Mouse (Mus musculus): ENCODE data around the gene Gng13.
A peak's percentile ranks its signal among the peaks of the same experiment; 100 is the strongest.
"Not testable (repeated sequence)": the region's sequence is repeated elsewhere in the genome, so short reads cannot be mapped to it uniquely, and the experiment has no call there.

Gene Gng13

GRCm38 (mm10) chr17:25735246-25735645 is 18.3 kb downstream of the Gng13 start:
- no peak for DNase-seq

DNA sequence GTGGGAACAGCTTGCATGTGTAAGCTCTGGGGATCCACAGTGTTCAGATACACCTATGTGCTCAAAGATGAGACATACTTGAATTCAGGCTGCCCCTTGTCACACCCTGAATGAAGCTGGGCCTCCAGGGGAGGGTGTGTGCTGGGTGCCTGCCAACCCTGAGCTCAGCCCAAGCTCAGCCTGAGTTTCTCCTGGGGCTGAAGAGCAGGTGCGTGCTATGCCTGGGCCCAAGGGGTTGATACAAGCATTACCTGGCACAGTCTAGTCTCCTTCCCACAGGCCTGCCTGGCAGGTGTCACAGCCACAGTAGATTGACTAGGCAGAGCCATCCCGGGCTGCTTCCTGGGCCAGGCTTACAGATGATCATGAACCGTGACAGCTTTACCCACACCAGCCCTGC is 18.8 kb downstream of the Gng13 start, which contains the start of gene Mslnl:
Mslnl (plus strand) TSS at position 298 of the 400 bp plus-strand sequence.
- DNase-seq: no peak

DNA sequence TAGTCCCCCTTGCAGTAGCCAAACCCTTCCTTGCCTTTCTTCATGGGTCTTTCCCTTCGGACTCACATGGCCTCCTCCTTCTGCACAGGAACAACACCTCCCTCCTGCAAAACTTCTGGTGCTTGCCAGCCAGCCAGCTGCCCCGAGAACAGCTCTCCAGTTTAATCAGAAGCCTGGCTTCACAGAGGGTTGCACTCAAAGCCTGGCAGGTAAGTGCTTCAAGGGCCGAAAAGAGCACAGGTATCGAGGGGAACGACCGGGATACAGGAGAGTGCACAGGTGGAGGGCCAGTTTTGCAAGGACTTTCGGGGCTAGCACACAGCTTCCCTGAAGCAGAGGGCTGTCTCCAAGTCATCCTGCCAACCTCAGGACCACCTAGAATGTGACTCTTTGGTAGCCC is 21.9 kb downstream of the Gng13 start:
- no peak for DNase-seq

DNA sequence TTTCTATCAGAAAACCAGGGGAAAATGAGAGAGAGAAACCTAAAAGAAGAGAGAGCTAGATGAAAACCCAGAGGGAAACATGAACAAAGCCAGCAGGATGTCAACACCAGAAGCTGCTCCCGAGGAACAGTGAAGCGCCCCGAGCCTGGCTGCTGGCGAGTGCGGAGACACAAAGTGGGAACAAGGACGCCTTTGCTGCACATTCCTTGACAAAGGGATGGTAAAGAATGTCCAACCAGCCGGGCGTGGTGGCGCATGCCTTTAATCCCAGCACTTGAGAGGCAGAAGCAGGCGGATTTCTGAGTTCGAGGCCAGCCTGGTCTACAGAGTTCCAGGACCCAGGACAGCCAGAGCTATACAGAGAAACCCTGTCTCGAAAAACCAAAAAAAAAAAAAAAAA is 24.5 kb downstream of the Gng13 start:
- DNase-seq: not testable (repeated sequence)

DNA sequence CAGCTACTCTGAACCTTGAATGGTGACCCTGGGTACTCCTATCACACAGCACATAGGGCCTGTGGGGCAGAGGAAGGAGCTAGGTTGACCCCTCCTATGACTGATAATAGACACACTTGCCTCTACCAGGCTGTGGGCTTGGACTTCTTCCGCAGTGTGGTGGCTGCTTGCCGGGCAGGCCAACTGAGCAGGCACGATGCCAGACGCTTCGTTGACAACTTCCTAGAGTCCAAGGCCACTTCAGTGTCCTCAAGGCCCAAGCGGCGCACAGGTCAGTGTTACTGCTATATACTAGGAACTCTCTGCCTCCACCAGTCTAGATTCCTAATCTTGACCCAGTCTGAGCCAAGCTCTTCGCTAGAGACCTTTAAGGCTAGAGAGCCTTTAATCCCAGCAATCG is 26.9 kb downstream of the Gng13 start:
- DNase-seq: peak in 1 of 2 experiments; percentile 32

DNA sequence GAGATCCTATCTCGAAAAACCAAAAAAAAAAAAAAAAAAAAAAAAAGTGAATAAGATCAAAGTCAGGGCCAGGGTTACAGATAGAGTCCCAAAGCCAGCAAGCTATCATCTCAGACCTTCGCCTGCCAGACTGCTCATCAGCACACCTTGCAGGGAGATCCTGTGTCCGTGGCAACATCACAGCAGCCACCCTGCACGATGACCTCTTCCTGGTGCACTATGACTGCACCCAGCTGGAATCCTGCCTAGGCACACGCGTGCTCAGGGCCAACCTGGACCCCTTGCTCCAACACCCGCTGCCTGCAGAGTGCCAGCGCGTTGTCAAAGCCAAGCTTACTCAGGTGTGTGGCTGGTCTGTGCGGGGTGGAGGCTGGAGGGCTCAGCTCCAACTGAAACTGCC is 27.3 kb downstream of the Gng13 start:
- no peak for DNase-seq

DNA sequence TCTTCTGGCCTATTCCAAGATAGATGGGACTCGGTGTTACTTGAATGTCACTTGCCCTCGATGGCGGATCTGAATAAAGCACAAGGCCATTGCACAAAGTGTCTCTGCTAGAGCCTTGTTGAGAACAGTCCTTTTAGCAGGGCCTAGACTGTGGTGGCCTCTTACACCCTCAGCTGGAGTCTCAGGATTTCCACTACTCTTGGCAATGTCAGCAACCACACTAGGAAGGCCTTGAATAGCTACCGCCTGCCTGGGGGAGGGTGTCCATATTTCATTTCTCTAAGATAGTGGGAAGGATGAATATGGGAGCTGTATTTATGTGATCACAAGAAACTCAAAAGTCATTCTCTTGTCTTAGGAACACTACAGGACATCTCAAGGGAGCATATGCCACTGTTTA is 31.3 kb downstream of the Gng13 start:
- DNase-seq: no peak

DNA sequence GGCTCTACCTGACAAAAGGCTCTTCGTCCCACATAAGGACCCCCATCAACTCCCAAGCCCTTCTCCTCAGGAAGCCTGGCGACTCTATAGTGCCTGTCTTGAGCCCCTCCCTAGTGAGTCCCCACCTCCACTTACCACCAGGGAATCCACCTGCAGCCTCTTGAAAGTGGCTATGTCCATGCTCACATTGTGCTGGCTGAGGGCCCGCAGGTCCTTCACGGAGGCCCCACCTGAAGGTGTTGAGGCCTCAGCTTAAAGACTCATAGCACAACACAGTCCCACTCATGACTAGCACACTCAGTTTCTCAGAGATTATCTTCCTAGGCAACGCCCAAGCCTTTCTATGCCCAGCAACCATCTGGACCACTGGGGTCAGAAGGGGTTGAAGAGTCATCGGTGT is 32.3 kb downstream of the Gng13 start:
- DNase-seq: no peak

DNA sequence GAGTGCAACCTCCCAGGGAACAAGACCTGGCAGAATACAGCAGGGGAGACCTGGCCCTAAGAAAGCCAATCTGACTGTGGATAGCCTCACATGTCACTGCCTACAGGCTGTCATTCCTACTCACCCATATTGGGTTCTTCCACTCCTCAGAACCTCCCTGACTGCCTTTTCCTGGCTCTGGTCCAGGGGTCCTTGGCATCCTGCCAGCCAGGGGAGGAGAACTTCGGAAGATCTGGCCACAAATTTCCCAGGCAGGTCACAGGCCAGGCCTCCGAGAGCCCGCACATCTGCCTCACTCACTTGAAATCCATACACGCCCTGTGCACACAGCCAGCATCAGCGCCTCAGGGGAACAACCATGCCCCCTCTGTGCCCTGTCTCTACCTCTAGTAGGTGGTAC is 34.5 kb downstream of the Gng13 start:
- DNase-seq: peak; percentile 50 to 79

DNA sequence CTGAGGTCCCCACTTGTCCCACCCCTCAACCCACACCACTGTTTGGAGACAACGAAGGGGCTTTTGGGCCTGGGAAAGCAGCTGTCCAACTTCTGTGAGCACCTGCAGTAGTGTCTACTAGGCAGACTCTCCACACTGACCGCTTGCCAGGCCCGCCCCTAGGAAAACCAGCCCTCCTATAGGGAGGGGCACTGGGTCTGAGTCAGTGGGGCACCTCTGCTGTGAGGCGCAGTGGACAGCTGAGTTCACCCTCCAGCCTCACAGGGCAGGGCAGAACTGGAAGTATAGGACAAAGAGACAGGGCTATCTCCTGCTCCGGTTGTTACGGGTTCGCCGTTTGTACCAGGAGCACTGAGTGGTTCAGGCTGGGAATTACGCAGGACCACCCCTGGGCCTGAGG is 37.3 kb downstream of the Gng13 start, which contains the start of gene Msln:
Msln (minus strand) TSS at position 138 of the 400 bp plus-strand sequence.
- DNase-seq: no peak

GRCm38 (mm10) chr17:25755086-25755485 is 38.1 kb downstream of the Gng13 start:
- DNase-seq: no peak

- DNase-seq: no peak
These were observed 38.8 kb downstream of the Gng13 start for GRCm38 (mm10) chr17:25755627-25756377.

DNA sequence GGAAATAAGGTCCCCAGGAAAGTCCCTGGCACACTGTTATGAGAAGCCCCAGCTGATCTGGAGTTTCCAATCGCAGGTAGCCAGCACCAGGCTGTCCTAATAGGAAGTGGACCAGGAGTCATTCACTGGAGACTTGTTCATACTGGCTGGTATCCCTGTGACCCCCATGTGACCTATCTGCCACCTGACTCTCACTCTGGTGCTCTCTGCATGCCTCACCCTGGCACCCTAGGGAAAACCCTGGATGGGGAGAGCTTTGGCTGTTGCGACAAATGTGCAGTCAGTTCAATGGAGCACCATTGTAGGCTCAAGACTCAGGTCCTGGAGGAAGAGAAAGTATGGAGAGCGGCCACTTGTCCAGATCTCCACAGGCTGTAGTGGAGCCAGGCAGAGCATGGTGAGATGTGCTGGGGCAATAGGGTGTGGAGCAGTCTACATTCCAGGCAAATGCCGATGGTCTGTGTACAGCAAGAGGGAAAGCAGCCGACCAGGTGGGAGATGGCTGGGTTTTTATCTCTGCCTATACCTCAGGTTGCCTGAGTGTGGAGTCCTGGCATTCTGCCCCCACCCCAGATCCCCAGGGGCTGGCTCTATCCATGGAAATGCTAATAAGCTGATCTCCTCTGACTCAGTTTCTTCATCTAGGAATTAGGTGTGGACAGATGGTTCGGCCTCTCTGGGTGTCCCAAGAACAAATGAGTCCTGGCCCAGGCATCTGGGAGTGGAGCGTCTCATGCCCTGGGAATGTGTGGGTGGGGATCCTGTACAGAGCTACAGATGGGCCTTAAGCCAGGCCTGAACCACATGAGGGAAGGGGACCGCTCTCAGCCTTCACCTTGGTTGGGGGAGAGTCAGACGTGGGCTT is 39.6 kb downstream of the Gng13 start:
- no peak for DNase-seq

DNA sequence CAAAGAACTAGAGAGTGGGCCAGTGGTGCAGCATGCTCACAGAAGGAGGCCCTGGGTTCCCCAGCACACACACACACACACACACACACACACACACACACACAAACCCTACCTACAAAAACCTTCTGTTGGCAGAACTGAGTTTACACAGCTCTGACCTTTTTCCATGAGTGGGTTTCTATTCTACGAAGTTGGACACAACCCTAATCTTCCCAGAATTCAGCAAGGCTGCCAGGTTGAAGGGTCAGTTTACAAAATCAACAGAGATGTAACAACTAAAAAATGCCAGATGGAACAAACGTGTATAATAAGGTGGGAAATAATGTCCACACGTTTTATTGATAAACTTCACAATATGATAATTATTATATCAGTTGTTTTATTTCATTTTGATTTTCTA is 40.7 kb downstream of the Gng13 start:
- no peak for DNase-seq

DNA sequence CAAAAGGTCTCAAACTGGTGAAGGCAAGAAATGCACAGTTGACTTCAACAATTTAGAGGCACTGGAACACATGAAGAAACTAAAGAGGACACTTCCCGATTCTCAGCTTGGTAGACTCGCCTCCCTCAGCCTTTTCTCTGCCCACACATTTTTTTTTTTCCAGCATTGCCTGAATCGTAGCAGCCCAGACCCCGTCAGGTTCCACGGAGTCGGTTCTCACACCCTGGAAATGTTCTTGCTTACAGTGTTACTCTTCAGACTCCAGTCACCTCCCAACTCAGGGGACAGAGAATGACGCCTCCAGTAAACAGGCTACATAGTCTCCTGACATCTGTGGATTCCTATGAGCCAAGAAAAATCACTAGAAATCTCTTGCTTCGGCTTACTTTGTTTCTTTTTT is 43.2 kb downstream of the Gng13 start:
- no peak for DNase-seq

DNA sequence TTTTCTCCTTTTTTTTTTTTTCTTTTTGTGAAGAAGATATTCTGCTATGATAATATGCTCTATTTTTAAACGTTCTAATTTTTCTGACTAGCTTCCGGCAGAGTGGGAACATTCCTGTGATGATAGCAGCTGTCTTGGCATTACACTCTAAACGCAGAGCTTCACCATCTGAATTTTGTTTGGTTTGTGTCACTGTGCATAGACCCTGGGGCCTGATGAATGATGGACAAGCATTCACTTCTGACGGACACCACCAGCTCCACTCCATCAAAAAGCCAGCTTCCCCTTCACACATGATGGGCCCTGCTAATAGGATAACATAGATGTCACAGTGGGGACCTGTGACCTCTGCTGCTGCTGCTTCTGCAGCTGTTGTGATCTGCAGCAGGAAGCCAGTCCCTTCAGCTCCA is 44.6 kb downstream of the Gng13 start:
- no peak for DNase-seq

DNA sequence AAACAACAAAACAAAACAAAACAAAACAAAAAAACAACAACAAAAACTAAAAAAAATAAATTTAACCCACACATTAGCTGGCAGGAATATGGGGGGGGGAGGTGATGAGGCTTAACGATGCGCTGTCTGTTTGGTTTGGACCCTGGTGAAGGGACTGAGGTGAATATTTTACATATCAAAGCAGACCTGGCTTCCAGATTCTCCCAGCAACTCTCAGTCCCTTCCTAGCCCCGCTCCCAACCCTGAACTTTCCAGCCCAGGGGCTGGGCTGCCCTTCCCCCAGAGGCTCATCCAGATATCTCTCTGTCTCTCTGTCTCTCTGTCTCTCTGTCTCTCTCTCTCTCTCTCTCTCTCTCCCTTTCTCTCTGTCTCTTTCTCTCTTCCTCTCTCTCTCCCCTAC is 45.6 kb downstream of the Gng13 start:
- no peak for DNase-seq

DNA sequence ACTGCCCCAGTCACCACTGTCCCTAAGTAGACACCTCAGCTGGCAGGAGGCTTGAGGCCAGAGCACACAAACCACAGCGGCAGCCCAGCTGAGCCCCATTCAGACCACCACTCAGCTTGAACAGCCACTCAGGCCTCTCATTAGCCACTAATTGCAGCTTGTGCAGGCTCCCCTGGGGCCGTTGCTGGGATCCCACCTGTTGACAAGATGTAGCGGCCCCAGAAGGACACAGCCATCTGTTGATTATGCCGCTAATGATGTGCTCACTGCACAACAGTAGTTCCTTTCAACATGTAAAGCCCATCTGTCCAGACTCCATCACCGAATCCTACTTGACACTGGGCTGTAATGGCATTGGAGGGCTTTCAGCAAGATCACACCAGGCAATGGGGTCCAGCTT is 48.9 kb downstream of the Gng13 start:
- DNase-seq: no peak
